Mouse (Mus musculus): ENCODE data around the gene Cobll1. TPM values are rescaled to one million over a fixed set of nuclear protein-coding genes. Genes with fewer than 3 reads are reported as not detected.

Cobll1 gene
- polyA plus RNA-seq, 1 experiment from 2014 or later: 3.5 TPM

- no peak for DNase-seq (ENCODE audit: extremely low spot score, low spot score)
- H3K4me3 ChIP-seq: no peak overlapping the region
- peaks cover 7% of the 10 kb centered on the region; the same call in 1 of the 2 replicates for H3K4me1 ChIP-seq
- H3K27me3 ChIP-seq (ENCODE audit: poor library complexity, severe bottlenecking): no peaks in the 10 kb centered on the region
- H3K27ac ChIP-seq: no peak overlapping the region
- 86% methylated on average over 3 of the region's 3 CpGs for WGBS
- no peaks in the 10 kb centered on the region for H3K9me3 ChIP-seq
- no peaks in the 10 kb centered on the region for H3K36me3 ChIP-seq (replicated peaks)
Measured at GRCm38 (mm10) chr2:65211620-65212019, 27.6 kb downstream of the Cobll1 start.

GRCm38 (mm10) chr2:65207750-65208149, 31.5 kb downstream of the Cobll1 start:
- H3K27me3 ChIP-seq (ENCODE audit: poor library complexity, severe bottlenecking): no peaks in the 10 kb centered on the region

GRCm38 (mm10) chr2:65203699-65204098, 35.5 kb downstream of the Cobll1 start:
- Histone ChIP-seq H3K27me3 (ENCODE audit: poor library complexity, severe bottlenecking) (no peaks in the 10 kb centered on the region), H3K4me3 (no peak overlapping the region), H3K36me3 (replicated peaks) (no peaks in the 10 kb centered on the region), H3K9me3 (no peaks in the 10 kb centered on the region), H3K4me1 (no peaks in the 10 kb centered on the region), H3K27ac (no peak overlapping the region)
- 63% methylated on average over 7 of the region's 7 CpGs for WGBS
- DNase-seq (ENCODE audit: extremely low spot score, low spot score): no peak

More at GRCm38 (mm10) chr2:65207750-65208149, 31.5 kb downstream of the Cobll1 start:
- H3K9me3 ChIP-seq: no peaks in the 10 kb centered on the region
- DNase-seq (ENCODE audit: extremely low spot score, low spot score): no peak
- no peak overlapping the region for H3K4me3 ChIP-seq
- H3K4me1 ChIP-seq: peaks cover 7% of the 10 kb centered on the region; the same call in 1 of the 2 replicates
- no peaks in the 10 kb centered on the region for H3K36me3 ChIP-seq (replicated peaks)
- H3K27ac ChIP-seq: no peak overlapping the region
- WGBS: 86% methylated on average over 2 of the region's 2 CpGs

GRCm38 (mm10) chr2:65199706-65200105, 39.5 kb downstream of the Cobll1 start:
- Histone ChIP-seq H3K4me1 (no peaks in the 10 kb centered on the region), H3K27ac (no peak overlapping the region), H3K27me3 (ENCODE audit: poor library complexity, severe bottlenecking) (no peaks in the 10 kb centered on the region), H3K36me3 (replicated peaks) (no peaks in the 10 kb centered on the region), H3K4me3 (no peak overlapping the region), H3K9me3 (0 out of 2 replicates have a peak, but pooled peaks cover 4% of the 10 kb centered on the region)
- 89% methylated on average over 9 of the region's 9 CpGs for WGBS
- no peak for DNase-seq (ENCODE audit: extremely low spot score, low spot score)

GRCm38 (mm10) chr2:65198605-65199004, 40.6 kb downstream of the Cobll1 start:
- Histone ChIP-seq H3K27me3 (ENCODE audit: poor library complexity, severe bottlenecking) (no peaks in the 10 kb centered on the region), H3K9me3 (0 out of 2 replicates have a peak, but pooled peaks cover 4% of the 10 kb centered on the region), H3K27ac (no peak overlapping the region), H3K4me1 (no peaks in the 10 kb centered on the region), H3K36me3 (replicated peaks) (no peaks in the 10 kb centered on the region), H3K4me3 (no peak overlapping the region)
- 98% methylated on average over 3 of the region's 3 CpGs for WGBS
- DNase-seq (ENCODE audit: extremely low spot score, low spot score): no peak

- H3K4me1 ChIP-seq: no peaks in the 10 kb centered on the region
- no peaks in the 10 kb centered on the region for H3K27me3 ChIP-seq (ENCODE audit: poor library complexity, severe bottlenecking)
- no peak for DNase-seq (ENCODE audit: extremely low spot score, low spot score)
- H3K4me3 ChIP-seq: no peak overlapping the region
- WGBS: 96% methylated on average over 1 of the region's 1 CpGs
- H3K9me3 ChIP-seq: 0 out of 2 replicates have a peak, but pooled peaks cover 4% of the 10 kb centered on the region
- no peak overlapping the region for H3K27ac ChIP-seq
- no peaks in the 10 kb centered on the region for H3K36me3 ChIP-seq (replicated peaks)
Measured at GRCm38 (mm10) chr2:65196994-65197393, 42.2 kb downstream of the Cobll1 start.

- H3K4me3 ChIP-seq: no peak overlapping the region
- no peaks in the 10 kb centered on the region for H3K27me3 ChIP-seq (ENCODE audit: poor library complexity, severe bottlenecking)
- WGBS: 92% methylated on average over 9 of the region's 9 CpGs
- H3K9me3 ChIP-seq: 0 out of 2 replicates have a peak, but pooled peaks cover 4% of the 10 kb centered on the region
- H3K4me1 ChIP-seq: no peaks in the 10 kb centered on the region
- H3K27ac ChIP-seq: no peak overlapping the region
- DNase-seq (ENCODE audit: extremely low spot score, low spot score): no peak
- no peaks in the 10 kb centered on the region for H3K36me3 ChIP-seq (replicated peaks)
Measured at GRCm38 (mm10) chr2:65195233-65196010, 43.8 kb downstream of the Cobll1 start.

GRCm38 (mm10) chr2:65193091-65193795, 46.0 kb downstream of the Cobll1 start:
- Histone ChIP-seq H3K9me3 (0 out of 2 replicates have a peak, but pooled peaks cover 4% of the 10 kb centered on the region), H3K27ac (no peak overlapping the region), H3K36me3 (replicated peaks) (no peaks in the 10 kb centered on the region), H3K27me3 (ENCODE audit: poor library complexity, severe bottlenecking) (no peaks in the 10 kb centered on the region), H3K4me3 (no peak overlapping the region), H3K4me1 (no peaks in the 10 kb centered on the region)
- DNase-seq (ENCODE audit: extremely low spot score, low spot score): no peak
- 88% methylated on average over 12 of the region's 12 CpGs for WGBS

GRCm38 (mm10) chr2:65191398-65191797, 47.8 kb downstream of the Cobll1 start:
- Histone ChIP-seq H3K9me3 (no peaks in the 10 kb centered on the region), H3K27me3 (ENCODE audit: poor library complexity, severe bottlenecking) (no peaks in the 10 kb centered on the region)
- WGBS: 74% methylated on average over 7 of the region's 7 CpGs

GRCm38 (mm10) chr2:65189346-65189745, 49.9 kb downstream of the Cobll1 start:
- no peak overlapping the region for H3K27ac ChIP-seq
- H3K4me3 ChIP-seq: no peak overlapping the region
- H3K36me3 ChIP-seq (replicated peaks): no peaks in the 10 kb centered on the region
- H3K4me1 ChIP-seq: no peaks in the 10 kb centered on the region
- no peaks in the 10 kb centered on the region for H3K27me3 ChIP-seq (ENCODE audit: poor library complexity, severe bottlenecking)
- 76% methylated on average over 7 of the region's 7 CpGs for WGBS
- H3K9me3 ChIP-seq: no peaks in the 10 kb centered on the region
- DNase-seq (ENCODE audit: extremely low spot score, low spot score): no peak

More at GRCm38 (mm10) chr2:65191398-65191797, 47.8 kb downstream of the Cobll1 start:
- H3K4me3 ChIP-seq: no peak overlapping the region
- H3K27ac ChIP-seq: no peak overlapping the region
- H3K36me3 ChIP-seq (replicated peaks): no peaks in the 10 kb centered on the region
- DNase-seq (ENCODE audit: extremely low spot score, low spot score): no peak
- no peaks in the 10 kb centered on the region for H3K4me1 ChIP-seq

- Histone ChIP-seq H3K4me3 (no peak overlapping the region), H3K4me1 (0 out of 2 replicates have a peak, but pooled peaks cover under 1% of the 10 kb centered on the region), H3K36me3 (replicated peaks) (no peaks in the 10 kb centered on the region), H3K27me3 (ENCODE audit: poor library complexity, severe bottlenecking) (no peaks in the 10 kb centered on the region), H3K9me3 (no peaks in the 10 kb centered on the region), H3K27ac (no peak overlapping the region)
- WGBS: 76% methylated on average over 6 of the region's 6 CpGs
- DNase-seq (ENCODE audit: extremely low spot score, low spot score): no peak
Measured at GRCm38 (mm10) chr2:65188585-65188984, 50.6 kb downstream of the Cobll1 start.

- no peak overlapping the region for H3K4me3 ChIP-seq
Measured at GRCm38 (mm10) chr2:65187652-65188051, 51.6 kb downstream of the Cobll1 start.

GRCm38 (mm10) chr2:65187164-65187563, 52.0 kb downstream of the Cobll1 start:
- H3K36me3 ChIP-seq (replicated peaks): no peaks in the 10 kb centered on the region
- peaks cover 13% of the 10 kb centered on the region for H3K4me1 ChIP-seq
- no peak overlapping the region for H3K27ac ChIP-seq
- H3K4me3 ChIP-seq: no peak overlapping the region
- no peak for DNase-seq (ENCODE audit: extremely low spot score, low spot score)
- 93% methylated on average over 3 of the region's 3 CpGs for WGBS
- H3K27me3 ChIP-seq (ENCODE audit: poor library complexity, severe bottlenecking): no peaks in the 10 kb centered on the region
- H3K9me3 ChIP-seq: no peaks in the 10 kb centered on the region

More at GRCm38 (mm10) chr2:65187652-65188051, 51.6 kb downstream of the Cobll1 start:
- H3K27ac ChIP-seq: no peak overlapping the region
- H3K27me3 ChIP-seq (ENCODE audit: poor library complexity, severe bottlenecking): no peaks in the 10 kb centered on the region
- no peak for DNase-seq (ENCODE audit: extremely low spot score, low spot score)
- H3K36me3 ChIP-seq (replicated peaks): no peaks in the 10 kb centered on the region
- no peaks in the 10 kb centered on the region for H3K9me3 ChIP-seq
- peaks cover 8% of the 10 kb centered on the region for H3K4me1 ChIP-seq

Data from forebrain, embryonic 10.5 days (tissue).